Mouse (Mus musculus) v-Abl transformed pro-B cells (cell line): ENCODE measurements around the gene Lclat1.

Experiments used
- in situ Hi-C, 2 experiments: fragments of 400-800 bp; cut with MboI; formaldehyde crosslinking; loops; one replicate each; pipeline ENCODE4 v1.15.1; 2025; ENCODE audit not compliant: unreplicated experiment in 2 of 2

Gene Lclat1

GRCm38 (mm10) chr17:73107158-73108157 lies at the start of gene Lclat1:
Gene Lclat1, plus strand, starts transcription at chr17:73107985.
- in situ Hi-C loops: loop anchor here (5.0 to 10.0 kb wide), 2 partner anchors 90 to 167 kb away; no protein-coding TSS in a partner anchor

- in situ Hi-C loops: no loop called here
These were observed 49.5 kb upstream of the Lclat1 start for GRCm38 (mm10) chr17:73058319-73058718.

GRCm38 (mm10) chr17:73060224-73060896 lies 47.4 kb upstream of the Lclat1 start:
- in situ Hi-C loops: no loop called here

GRCm38 (mm10) chr17:73060897-73061252 lies 46.9 kb upstream of the Lclat1 start:
- in situ Hi-C loops: no loop called here

DNA sequence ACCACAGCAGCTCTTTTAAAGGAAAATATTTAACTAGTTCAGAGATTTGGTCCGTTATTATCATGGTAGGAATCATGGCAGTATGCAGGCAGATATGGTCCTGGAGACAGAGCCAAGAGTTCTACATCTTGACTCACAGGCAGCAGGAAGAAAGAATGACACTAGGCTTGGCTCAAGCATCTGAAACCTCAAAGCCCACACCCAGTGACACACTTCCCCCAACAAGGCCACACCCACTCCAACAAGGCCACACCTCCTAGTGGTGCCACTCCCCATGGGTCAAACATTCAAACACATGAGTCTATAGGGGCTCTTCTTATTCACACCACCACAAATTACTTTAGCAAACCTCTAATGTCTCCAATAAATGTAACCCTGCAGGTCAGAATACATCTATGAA lies 45.1 kb upstream of the Lclat1 start:
- in situ Hi-C loops: no loop called here

- in situ Hi-C loops: no loop called here
These were observed 44.5 kb upstream of the Lclat1 start for GRCm38 (mm10) chr17:73063299-73063698.

- in situ Hi-C loops: no loop called here
These were observed 44.0 kb upstream of the Lclat1 start for GRCm38 (mm10) chr17:73063781-73064180.

DNA sequence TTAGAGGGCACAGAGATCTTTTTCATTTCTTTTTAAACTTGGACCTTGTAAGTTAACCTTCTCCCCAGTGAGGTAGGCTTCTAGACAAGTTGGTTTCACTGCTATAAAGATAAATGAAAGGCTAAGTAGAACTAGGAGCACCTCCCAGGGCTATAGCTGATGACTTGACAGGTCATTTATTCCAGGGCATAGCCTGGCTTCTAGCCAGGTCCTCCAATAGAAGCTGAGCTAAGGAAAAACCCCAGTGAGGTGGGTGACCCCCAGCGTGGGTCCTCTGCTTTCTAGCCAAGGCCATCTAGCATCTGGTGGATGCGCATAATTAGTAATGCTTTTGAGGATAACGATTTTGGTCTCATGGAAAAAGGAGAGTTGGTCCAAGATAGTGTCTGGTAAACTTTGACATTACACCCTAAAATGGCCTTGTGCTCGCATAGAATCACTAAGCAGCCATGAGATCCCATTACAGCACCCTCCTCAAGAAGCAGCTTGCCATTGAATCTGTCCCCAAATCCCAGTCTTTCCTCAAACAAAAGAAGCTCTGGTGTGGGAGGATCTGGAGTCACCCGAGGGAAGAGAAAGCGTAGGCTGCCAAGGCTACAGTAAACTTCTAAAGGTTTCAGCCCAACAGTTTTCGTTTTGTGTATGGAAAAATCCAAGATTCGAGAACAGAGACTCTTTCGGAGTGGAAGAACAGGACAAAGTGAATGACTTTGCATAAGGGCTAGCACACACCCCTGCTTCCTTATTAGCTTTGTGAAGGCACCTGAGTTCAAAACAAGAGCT lies 41.2 kb upstream of the Lclat1 start:
- in situ Hi-C loops: no loop called here

GRCm38 (mm10) chr17:73067423-73067822 lies 40.4 kb upstream of the Lclat1 start:
- in situ Hi-C loops: no loop called here

- in situ Hi-C loops: no loop called here
These were observed 39.3 kb upstream of the Lclat1 start for GRCm38 (mm10) chr17:73068321-73068992.

GRCm38 (mm10) chr17:73070466-73070865 lies 37.3 kb upstream of the Lclat1 start:
- in situ Hi-C loops: no loop called here

DNA sequence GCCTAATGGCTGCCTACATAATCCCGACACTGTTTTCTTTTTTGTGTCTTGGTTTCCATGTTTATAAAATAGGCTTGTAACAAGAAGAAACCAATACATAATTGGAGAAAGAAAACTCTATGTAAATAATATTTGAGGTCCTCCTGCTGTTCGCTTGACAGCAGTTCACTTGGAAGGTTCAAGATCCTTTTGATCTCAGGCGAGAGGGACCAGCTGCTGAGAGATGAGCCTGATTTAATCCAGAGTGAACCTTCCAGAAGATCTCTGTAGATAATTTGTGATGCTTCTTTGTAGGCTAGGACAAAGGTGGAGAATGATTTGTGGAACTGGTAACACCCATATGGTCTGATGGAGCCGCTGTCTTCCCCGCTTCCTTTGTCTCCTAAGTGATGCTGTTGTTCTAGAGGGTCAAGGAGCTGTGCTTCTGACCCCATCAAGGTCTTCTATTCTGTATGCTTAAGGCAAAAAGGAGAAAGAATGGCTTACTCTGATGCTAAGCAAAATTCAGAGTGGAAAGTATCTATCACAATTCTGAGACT lies 36.0 kb upstream of the Lclat1 start:
- in situ Hi-C loops: no loop called here

GRCm38 (mm10) chr17:73072286-73072685 lies 35.5 kb upstream of the Lclat1 start:
- in situ Hi-C loops: no loop called here

DNA sequence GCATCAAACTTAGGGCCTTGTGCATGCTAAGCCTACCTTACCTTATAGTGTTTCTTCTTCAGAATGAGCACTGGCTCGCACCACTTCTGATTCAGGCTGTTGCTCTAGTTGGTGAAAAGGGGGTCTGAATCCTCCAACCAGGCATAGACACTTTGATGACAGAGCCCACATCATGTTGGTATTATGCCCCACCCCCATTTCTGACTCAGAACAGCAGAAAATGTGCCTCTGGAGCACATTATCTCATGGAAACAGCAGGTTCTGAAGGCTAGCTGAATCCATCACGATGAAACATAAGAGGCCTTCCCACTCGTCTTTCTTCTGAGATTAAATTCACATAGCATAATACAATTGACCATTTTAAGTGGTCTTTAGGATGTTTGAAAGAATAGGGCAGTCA lies 33.2 kb upstream of the Lclat1 start:
- in situ Hi-C loops: no loop called here

GRCm38 (mm10) chr17:73075238-73075890 lies 32.4 kb upstream of the Lclat1 start:
- in situ Hi-C loops: no loop called here

DNA sequence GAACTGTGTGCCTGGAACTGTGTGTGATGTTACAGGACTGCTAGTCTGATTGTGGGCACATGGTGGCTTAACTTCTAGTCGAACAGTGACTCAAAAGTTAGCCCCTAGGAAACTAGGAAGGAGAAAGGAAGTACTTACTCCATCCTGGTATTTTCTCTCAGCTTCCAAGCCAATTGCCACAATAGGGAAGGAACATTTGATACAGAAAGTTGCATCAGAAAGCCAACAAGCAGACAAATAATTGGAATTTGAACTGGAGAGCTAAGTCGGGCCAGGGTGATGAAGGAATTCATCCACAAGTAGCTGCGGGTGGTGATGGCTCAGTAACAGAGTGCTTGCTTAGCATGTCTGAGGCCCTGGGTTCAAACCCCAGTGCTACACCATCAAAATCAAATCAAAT lies 30.1 kb upstream of the Lclat1 start:
- in situ Hi-C loops: no loop called here

DNA sequence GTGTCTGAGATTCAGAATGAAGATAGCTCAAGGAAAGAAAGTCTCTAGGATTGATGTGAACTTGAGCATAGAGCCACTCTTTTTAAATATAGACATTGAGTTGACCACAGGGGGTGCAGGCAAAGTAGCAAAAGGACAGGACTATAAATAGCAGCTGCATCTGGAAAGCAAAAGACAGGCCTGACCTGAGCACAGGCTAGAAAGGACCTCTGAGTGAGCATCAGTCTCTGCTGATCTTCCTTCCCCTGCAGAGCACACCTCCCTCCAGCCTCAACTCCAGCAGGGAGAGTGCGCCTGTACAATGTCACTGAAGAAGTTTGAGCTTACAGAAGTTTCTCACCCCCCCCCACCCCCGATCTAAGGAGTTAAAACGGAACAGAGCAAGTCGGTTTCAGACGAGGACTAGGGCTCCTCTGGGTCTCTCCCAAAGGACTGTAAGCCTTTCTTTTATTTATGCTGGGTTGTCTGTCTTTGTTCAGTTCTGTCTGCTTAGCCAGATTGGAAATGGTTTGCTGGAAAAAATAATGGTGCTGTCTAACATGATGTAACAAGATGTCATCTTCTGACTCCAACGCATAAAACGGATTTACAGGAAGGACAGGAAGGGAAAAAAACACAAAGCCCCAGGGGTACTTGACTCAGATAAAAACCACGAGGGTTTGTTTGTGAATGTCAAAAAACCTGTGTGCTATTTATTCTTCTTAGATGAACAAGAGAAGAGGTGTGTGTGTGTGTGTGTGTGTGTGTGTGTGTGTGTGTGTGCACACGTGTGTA lies 26.2 kb upstream of the Lclat1 start:
- in situ Hi-C loops: loop anchor here in 1 of 2 experiments (5.0 kb wide), 2 partner anchors 44 to 164 kb away; partner anchors contain the start of gene Lbh

DNA sequence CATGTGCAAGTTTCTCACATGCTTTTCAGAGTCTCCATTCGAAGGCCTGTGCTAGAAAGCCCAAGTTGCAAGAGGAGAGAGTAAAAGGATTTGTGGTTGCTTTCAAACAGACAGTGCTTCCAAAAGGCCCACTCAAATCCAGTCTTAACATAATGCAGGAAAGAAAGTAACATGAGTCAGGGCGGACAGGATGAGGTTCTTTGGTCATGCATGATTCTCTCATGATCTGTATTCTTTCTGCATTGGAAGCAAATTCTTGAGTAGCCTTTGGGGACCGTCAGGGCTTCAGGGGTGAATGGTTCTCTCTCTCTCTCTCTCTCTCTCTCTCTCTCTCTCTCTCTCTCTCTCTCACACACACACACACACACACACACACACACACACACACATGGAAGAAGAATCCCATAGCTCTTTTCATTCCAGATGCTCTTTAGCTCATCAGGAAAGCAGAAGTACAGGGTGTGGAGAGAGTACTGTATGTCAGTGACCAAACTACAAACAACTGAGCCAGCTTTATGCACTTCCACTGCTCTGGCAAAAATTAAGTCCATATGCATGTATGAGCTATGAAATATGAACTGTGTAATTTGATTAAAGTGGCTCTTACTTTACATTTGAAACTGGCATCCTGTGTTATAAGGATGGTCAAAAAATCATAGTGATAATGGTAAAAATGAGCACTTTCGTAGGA lies 25.1 kb upstream of the Lclat1 start:
- in situ Hi-C loops: loop anchor here in 1 of 2 experiments (5.0 kb wide), 2 partner anchors 45 to 165 kb away; partner anchors contain the start of gene Lbh
